Mouse (Mus musculus) T-cell, adult 2 months (primary cell): ENCODE measurements around the gene Efcab9.

Source experiments
- DNase-seq: peaks from one replicate; pipeline ENCODE4 v3.0.0; 2022; ENCODE audit warnings: low spot score

Gene Efcab9

DNA sequence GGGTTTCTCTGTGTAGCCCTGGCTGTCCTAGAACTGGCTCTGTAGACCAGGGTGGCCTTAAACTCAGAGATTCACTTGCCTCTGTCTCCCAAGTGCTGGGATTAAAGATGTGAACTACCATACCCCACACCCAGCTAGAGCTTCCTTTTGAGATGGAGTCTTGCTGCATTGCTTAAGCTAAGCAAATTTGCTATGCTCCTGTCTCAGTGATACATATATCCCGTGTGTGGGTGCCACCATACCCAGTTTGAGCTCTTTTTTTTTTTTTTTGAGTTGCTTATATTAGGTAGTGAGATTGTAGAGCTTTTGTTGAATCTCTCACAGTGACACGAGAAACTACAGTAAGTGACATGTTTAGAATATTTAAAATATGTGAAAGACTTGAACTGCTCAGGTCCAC, 36.6 kb downstream of the Efcab9 start:
- DNase-seq: no peak

GRCm38 (mm10) chr11:32493312-32493711, 38.6 kb downstream of the Efcab9 start:
- DNase-seq: no peak

DNA sequence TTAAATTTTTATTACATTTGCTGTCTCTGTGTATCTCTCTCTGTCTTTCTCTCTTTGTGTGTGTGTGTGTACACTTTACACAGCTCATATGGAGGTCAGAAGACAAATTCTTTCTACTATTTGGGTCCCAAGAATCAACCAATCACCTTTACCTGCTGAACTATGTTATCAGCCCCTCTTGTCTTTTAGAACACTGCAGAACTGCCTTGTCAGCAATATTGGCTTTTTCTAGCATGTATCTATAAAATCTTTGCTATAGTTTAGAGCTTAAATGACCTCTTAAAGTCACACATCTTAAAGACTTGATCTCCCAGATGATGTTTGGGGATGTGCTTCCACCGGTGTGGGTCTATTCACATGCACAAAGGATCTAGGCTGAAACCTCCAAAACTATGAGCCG, 40.8 kb downstream of the Efcab9 start:
- no peak for DNase-seq

GRCm38 (mm10) chr11:32488808-32489670, 42.8 kb downstream of the Efcab9 start:
- DNase-seq: peak; percentile 50

GRCm38 (mm10) chr11:32488344-32488743, 43.5 kb downstream of the Efcab9 start:
- no peak for DNase-seq

- no peak for DNase-seq
Observed at GRCm38 (mm10) chr11:32487501-32487900, 44.4 kb downstream of the Efcab9 start.

GRCm38 (mm10) chr11:32486621-32487020, 45.3 kb downstream of the Efcab9 start:
- peak; percentile 46 for DNase-seq

DNA sequence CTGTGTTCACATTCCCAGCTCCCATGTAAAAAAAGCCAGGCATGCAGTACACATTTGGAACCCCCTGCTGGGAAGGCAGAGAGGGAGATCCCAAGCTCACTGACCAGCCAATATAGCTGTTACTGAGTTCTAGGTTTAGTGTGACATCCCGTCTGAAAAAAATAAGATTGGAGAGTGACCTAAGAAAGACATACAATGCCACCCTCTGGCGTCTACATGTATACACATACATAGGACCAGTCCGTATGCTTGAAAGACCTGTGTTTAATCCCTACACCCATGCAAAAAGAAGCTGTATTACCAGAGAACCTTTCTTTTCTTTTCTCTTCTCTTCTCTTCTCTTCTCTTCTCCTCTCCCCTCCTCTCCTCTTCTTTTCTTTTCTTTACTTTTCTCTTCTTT, 46.6 kb downstream of the Efcab9 start:
- no peak for DNase-seq

GRCm38 (mm10) chr11:32481525-32481924, 50.4 kb downstream of the Efcab9 start:
- no peak for DNase-seq

DNA sequence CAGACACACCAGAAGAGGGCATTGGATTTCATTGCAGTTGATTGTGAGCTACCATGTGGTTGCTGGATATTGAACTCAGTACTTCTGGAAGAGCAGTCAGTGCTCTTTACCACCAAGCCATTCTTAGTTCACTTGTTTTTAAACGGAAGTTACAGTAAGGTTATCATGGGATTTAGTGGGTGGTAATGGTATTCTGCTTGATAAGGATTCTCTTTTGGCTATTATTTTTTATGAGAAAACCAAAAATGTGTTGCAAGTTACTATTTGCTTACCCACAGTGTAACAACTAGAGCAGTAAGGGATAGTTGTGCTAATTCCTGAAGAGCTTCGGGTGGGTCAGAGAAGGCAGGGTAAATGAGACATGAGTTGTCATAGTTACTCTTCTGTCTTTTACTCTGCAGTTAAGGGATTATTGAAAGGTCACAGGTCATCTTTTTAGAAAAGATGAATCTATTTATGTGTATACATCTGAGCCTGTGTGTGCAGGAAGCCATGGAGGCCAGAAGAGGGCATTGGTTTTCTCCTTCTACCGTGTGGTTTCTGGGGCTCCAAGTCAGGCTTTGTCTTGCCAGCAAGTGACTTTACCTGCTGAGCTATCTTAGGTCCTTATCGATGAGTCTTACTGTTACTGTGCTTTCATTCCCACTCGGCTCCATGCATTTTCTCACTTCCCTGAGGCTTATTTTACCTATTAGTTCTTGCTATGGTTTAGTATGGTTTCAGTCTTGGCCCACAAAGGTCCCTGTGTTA, 56.2 kb downstream of the Efcab9 start:
- no peak for DNase-seq

- peak; percentile 23 for DNase-seq
Observed at GRCm38 (mm10) chr11:32474725-32475124, 57.2 kb downstream of the Efcab9 start.
